Mouse (Mus musculus) thymus, adult 2 months (tissue): ENCODE data around the gene Padi3.

Experiments
- CTCF ChIP-seq: fragments of 200-500 bp; IDR thresholded peaks from 2 replicates; pipeline ENCODE4 v1.5.1; 2012; ENCODE audit warnings: mild to moderate bottlenecking, control low read depth, low read length, moderate library complexity, borderline replicate concordance; ENCODE audit not compliant: control insufficient read depth, poor library complexity, insufficient read depth; ENCODE audit errors: extremely low read depth
- POLR2A ChIP-seq: fragments of 200-500 bp; IDR thresholded peaks from 2 replicates; pipeline ENCODE4 v1.6.1; 2012; ENCODE audit warnings: mild to moderate bottlenecking, low read length, control low read depth, moderate library complexity; ENCODE audit not compliant: control insufficient read depth, poor library complexity, insufficient read depth; ENCODE audit errors: extremely low read depth

DNA sequence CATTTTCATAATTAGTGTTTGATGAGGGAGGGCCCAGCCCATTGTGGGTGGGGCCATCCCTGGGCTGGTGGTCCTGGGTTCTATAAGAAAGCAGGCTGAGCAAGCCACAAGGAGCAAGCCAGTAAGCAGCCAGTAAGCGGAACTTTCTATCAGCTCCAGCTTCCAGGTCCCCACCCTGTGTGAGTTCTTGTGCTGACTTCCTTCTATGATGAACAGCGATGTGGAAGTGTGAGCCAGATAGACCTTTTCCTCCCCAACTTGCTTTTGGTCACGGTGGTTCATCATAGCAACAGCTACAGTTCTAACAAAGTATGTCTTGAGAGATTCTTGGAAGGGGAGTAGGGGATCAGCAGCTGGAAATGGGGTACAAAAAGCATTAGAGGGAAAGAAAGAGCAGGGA, 44.5 kb downstream of the Padi3 start:
- no peak for TF ChIP-seq CTCF
- TF ChIP-seq POLR2A: no peak
